Mouse (Mus musculus) induced T-regulatory cell, adult 2 months (primary cell): ENCODE measurements at regions not wholly inside any gene's neighbourhood (a gene's known extent, or its start where the extent isn't known, plus 50 kb on each side); places are given as distances from the start of the nearest gene placed in this dataset.
A peak's percentile ranks its signal among the peaks of the same experiment; 100 is the strongest.

Experiments used
- DNase-seq: peaks from one replicate; pipeline ENCODE4 v3.0.0-alpha.2; 2012; ENCODE audit warnings: low read depth

DNA sequence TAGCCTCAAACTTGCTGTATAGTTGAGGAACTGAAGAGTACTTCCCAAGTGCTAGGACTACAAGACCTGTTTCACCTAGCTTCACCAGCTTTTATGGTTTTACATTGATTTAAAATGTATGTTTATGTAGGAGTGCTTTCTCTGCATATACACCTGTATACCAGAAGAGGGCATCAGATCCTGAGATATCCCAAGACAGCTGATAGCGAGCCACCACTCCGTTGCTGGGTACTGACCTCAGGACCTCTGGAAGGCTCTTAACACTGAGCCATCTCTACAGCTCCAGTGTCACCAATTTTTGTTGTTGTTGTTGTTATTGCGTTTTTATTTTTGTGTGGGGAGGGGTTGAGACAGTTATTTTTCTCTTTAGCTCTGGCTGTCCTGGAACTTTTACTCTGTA lies 55.9 kb upstream of the Ddx3x start:
- DNase-seq: peak; percentile 54

DNA sequence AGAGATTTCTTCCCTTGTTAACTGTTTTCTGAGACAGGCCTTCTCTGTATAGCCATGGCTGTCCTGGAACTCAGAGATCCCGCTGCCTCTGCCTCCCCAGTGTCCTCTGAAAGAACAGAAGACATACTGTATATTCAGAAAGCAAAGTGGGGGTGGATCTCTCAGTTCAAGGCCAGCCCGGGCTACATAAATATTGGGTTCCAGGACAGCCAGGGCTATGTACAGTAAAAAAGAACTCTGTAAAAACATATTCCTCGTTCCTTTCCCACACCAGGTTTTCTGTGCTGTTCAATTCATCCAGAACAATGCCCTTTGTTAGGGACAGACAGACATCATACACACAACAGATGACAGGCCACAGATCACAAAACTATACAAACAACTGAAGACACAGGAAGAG lies 54.3 kb upstream of the Ddx3x start:
- DNase-seq: no peak

DNA sequence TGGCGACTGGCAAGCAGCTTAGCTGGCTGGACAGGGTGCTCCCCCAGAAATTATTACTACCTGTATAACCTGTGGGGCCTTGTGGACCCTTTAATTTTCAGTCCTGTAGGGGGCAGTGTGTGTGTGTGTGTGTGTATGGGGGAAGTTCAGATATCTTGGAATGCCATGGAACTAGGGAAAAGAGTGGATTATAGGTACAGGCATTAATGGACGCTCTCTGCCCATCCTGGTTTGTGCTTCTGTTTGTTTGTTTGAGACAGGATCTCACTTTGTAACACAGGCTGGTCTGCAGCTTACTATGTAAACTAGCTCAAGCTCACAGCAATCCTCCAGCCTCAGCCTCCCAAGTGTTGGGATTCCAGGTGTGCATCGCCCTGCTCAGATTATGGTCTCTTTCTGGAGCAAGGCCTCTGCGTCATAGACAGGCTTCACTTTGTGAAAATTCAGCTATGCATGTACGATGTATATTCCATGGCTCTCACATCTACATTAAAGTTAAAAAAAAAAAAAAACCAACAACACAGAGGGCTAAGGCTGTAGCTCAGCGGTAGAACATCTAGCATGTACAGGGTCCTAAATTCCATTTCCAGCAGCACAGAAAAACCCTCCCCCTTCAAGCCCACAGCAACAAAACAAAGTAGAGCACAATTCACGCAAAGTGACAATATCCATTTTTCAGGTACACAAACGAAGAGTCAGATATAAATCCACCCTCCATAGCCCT lies 50.7 kb upstream of the Ddx3x start:
- DNase-seq: peak; percentile 69

DNA sequence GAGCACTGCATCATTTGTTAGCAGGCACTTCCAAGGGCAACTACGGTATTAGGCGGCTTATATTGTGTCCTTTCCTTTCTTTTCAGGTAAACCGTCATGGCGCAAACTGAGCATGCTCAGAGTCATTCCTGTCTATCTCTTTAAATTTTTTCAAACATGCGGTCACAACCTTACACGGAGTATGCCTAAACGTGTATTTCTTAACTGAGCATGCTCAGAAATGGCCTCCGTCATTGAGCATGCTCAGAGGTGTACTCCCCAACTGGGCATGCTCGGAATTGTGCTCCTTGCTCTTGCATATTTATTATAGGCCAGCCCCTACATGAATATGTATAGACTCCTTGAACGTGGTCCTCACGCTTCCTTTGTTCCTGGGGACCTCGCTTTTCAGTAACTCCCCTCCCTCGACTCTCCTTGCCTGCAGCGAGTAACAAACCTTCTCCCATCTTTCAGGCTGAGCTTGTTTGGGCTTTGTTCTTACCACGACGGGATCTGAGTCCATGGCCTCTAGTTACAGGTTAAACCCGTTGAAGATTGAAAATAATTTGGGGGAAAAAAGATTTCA lies 50.1 kb upstream of the Ddx3x start:
- peak; percentile 93 for DNase-seq
